Mouse (Mus musculus): ENCODE results near the gene Lmcd1.

Gene Lmcd1

DNA sequence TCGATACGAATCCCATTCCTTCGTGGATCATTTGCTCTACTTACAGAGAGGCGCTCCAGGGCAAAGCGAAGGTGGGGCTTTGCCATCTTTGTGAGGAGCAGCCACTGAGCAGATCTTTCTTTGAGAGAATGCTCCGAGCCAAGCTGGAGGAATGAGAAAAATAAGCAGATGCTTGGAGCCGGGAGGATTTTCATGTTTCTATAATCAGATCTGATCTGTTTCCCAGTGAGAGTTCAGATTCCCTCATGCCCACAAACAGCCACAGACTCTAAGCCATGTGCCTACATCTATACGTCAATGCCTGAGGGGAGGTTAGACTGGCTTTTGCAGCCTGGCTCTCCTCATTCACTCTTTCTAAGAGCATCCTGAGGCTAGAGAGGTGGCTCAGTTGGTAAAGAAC, 87.1 kb downstream of the Lmcd1 start:
- no peak for DNase-seq (ENCODE audit: low spot score)

DNA sequence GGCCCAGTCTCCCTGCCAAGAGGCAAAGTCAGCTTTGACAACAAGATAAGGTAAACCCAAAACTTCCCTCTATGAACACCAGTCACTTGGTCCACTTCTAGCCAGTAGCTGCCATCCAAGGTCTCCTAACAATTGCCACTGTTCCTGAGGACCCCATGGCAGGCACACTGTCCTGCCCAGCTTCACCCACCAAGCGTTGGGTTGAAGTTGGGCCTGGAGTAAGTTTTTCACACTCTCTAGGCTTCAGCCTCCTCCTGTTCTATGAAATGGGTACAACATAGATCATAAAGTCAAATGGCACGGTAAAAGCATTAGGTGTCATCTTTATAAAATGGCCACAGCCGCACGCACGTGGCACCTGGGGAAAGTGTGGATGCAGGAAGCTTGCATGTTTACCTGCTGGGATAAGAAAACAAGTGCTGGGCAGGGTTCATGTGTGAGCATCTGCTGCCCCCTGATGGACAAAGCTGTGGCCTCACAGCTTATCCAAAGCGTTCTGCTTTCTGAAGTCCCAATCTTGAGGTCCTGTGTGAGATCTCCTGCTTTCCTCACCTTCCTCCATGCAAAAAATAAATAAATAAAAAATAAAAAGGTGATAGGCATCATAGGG, 88.9 kb downstream of the Lmcd1 start:
- DNase-seq (ENCODE audit: low spot score) = peak; percentile 29

DNA sequence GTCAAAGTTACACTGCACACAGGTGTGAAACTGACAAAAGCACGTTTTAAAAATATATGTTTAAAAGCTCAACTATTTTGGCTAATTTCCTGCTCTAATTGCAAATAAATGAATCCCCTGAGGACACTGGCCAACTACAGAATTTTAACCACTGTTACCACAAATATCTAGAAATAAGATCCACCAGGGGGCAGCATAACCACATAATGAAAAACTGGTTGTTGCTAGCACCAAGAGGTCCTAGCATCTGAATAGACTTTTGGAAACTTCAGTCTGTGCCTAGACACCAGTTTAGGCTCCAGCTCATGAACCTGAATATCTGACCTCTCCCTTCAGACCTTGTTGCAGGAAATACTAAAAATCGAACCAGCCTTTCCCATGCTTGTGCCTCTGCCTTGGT, 91.0 kb downstream of the Lmcd1 start:
- DNase-seq (ENCODE audit: low spot score) = peak; percentile 28

DNA sequence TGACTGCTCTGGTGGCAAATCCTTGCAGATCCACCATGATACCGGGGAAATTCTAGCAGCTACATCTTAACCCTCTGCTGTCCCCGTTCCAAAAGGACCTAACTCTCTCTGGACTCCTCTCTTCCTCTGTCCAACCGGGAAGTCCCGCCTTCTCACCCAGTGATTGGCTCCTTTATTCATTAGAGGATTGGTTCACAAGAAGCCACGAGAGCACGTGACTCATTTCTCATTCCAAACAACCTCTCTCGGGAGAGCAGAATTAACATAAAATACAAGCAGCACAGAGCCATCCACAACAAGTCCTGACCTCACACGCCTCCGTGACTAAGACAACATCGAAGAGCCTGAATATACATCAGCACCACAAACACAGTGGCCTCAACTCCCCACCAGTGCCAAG, 91.7 kb downstream of the Lmcd1 start:
- DNase-seq (ENCODE audit: low spot score) = no peak

DNA sequence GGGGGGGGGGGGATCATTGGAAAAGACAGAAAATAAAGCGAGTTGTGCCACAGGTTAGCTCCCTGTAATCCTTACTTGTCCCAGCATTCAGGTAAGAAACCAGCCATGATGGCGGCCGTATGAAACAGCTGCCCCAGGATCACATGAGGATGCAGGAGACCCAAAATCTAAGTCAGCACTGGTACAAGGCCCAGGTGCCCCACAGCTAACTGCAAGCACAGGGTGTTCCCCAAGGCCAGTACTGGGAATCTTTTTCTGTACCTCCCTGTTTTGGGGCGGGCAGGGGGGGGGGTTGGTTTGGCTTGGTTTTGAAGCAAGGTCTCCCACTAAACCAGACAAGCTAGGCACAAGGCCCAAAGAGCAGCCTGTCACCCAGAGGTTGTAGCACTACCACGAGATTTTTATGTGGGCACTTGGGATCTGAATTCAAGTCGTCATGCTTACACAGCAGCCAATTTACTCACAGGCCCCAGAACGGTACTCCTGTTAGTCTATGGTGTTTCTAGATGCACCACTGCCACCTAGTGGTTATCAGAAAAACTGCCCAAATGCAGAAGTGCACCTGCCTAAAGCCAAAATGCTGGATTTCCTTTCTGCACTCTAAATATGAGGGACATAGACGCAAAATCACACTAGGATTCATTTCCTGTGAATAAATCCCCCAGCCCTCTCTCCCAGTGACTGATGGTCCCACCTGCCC, 100.5 kb downstream of the Lmcd1 start:
- no peak for DNase-seq (ENCODE audit: low spot score)

DNA sequence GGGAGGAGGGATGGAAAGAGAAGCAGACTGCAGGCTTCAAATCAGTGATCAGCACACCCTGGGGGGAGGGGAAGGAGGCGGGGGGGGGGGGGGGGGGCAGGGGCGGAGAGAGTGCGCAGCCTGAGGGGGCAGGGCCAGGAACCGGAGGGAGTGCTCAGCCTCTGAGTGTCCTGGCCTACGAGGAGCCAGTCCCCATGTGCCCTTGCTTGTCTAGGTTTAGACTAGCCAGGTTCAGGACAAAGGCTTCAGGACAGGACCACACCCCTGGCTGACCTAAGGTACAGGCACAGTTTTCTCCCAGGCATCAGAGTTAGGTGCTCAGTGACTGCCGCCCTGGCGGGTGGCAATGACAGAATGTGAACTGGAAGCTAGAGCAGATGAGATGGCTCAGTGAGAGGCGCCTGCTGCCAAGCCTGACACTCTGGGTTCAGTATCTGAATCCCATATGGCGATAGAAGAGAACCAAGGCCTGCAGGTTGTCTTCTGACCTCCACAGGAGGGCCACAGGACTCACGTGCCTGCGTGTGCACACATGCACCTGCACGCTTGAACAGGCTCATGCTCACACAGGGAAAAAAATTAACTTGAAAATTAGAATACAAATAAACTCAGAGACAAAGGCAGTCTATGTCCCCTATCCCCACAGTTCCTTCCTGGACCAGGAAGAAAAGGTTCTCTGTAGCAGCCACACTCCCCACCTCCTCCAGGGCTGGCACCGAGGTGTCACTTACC, 102.3 kb downstream of the Lmcd1 start:
- no peak for DNase-seq (ENCODE audit: low spot score)

DNA sequence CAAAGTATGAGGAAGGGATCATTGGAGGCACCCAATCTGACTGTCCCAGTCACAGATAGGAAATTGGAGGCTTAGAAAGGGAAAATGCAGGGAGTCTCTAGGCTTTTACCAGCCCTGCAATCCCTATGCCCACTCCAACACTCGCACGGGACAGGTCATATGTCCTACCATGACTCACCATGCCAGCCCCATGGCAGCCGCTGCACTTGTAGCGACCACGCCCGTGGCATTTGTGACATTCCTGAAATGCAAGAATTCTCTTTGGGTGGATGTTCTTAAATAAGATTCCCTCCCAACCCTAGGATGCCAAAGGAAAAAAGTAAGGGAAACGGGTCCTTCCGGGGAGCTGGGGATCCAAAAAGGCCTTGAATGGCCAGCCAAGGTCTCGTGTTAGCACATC, 105.5 kb downstream of the Lmcd1 start:
- DNase-seq (ENCODE audit: low spot score) = no peak
